In genomic region chr6:103306420-103307249, GRCm38 (mm10) we compare ENCODE assay signal across 8 mouse cellular contexts.
DNase-seq lines count a peak whose midpoint lies in the region; ATAC-seq and TF ChIP-seq lines count a peak whose summit lies in the region.
"Had no signal": no experiment of that assay in that cellular context is flagged by ENCODE, and none has a peak within 500 bp of the region (broad histone marks: within the 10 kb centered on the region; RNA-seq: fewer than 3 reads in every experiment).

No protein-coding gene starts in this region.

- no peak for TF ChIP-seq POLR2A in brain, embryonic 14.5 days (IDR thresholded peaks at IDR 0.05; ENCODE audit: borderline replicate concordance, extremely low read depth, insufficient read depth, insufficient read length, poor library complexity, severe bottlenecking)

- H3K4me2 ChIP-seq in forebrain, embryonic 16.5 days (ENCODE audit: low read length), result no peak overlapping the region
- H3K4me2 ChIP-seq in midbrain, postnatal 0 days (ENCODE audit: low read depth, low read length, poor library complexity, severe bottlenecking), result no peak overlapping the region

- peak; percentile 2 for DNase-seq in lung, postnatal 36 days
- DNase-seq in lung, postnatal 14 days, result no peak
- peak; percentile 92 for DNase-seq in brain, embryonic 14.5 days (ENCODE audit: low read depth)
- DNase-seq in midbrain, postnatal 0 days (ENCODE audit: low spot score), result peak; percentile 91
- DNase-seq in adrenal gland, adult 18-20 months (ENCODE audit: low spot score in 2 of 2), result no peak
- no peak for DNase-seq in gastrocnemius, postnatal 10 days

- 0 out of 2 replicates have a peak overlapping the region, but pooled peaks have one; percentile 22 for H3K9ac ChIP-seq in forebrain, embryonic 16.5 days (replicated peaks; ENCODE audit: low read depth, low read length)
- H3K9ac ChIP-seq in midbrain, postnatal 0 days (replicated peaks; ENCODE audit: low read length, poor library complexity, severe bottlenecking), result no peak overlapping the region

- no peaks in the 10 kb centered on the region for H3K9me3 ChIP-seq in forebrain, embryonic 16.5 days (ENCODE audit: control insufficient read depth, low read length)
- no peaks in the 10 kb centered on the region for H3K9me3 ChIP-seq in midbrain, postnatal 0 days (ENCODE audit: low read length)

- peaks cover 6% of the 10 kb centered on the region; the same call in 1 of the 2 replicates for H3K4me1 ChIP-seq in forebrain, embryonic 16.5 days (replicated peaks; ENCODE audit: control insufficient read depth, insufficient read depth, low read length)
- peaks cover 2% of the 10 kb centered on the region; the same call in 1 of the 2 replicates for H3K4me1 ChIP-seq in midbrain, postnatal 0 days (ENCODE audit: insufficient read depth, low read length)

- no peak overlapping the region for H3K4me3 ChIP-seq in forebrain, embryonic 16.5 days (replicated peaks; ENCODE audit: low read length)
- no peak overlapping the region for H3K4me3 ChIP-seq in midbrain, postnatal 0 days (ENCODE audit: low read depth, low read length)
- H3K4me3 ChIP-seq: myocyte had no signal

- no peaks in the 10 kb centered on the region for H3K27me3 ChIP-seq in forebrain, embryonic 16.5 days (replicated peaks; ENCODE audit: control insufficient read depth, insufficient read depth, low read length)
- no peaks in the 10 kb centered on the region for H3K27me3 ChIP-seq in midbrain, postnatal 0 days (ENCODE audit: insufficient read depth, low read length)

- no peak for TF ChIP-seq CTCF in brain, embryonic 14.5 days (IDR thresholded peaks at IDR 0.05; ENCODE audit: borderline replicate concordance, extremely low read depth, insufficient read depth, insufficient read length)
- TF ChIP-seq CTCF in midbrain, postnatal 0 days (IDR thresholded peaks at IDR 0.05), result peak; percentile 90

- ATAC-seq in forebrain, embryonic 16.5 days, result peak; percentile 82
- ATAC-seq in midbrain, postnatal 0 days (ENCODE audit: low FRiP score), result peak; percentile 75

- 31% methylated on average over 8 of the region's 8 CpGs for WGBS in forebrain, embryonic 16.5 days
- 29% methylated on average over 8 of the region's 8 CpGs for WGBS in midbrain, postnatal 0 days

- H3K36me3 ChIP-seq in forebrain, embryonic 16.5 days (ENCODE audit: control insufficient read depth, insufficient read depth), result no peaks in the 10 kb centered on the region
- H3K36me3 ChIP-seq in midbrain, postnatal 0 days (ENCODE audit: insufficient read depth, low read length), result no peaks in the 10 kb centered on the region

- H3K27ac ChIP-seq in forebrain, embryonic 16.5 days (ENCODE audit: low read length), result peak overlapping the region; percentile 37
- peak overlapping the region; percentile 59 for H3K27ac ChIP-seq in midbrain, postnatal 0 days (ENCODE audit: low read depth, low read length)

Comparison
In these comparisons a context has a peak if more than half of its experiments do, and no peak if none do; other contexts are left out.
1. DNase-seq: peak in lung, postnatal 36 days (single experiment), brain, embryonic 14.5 days (single experiment) and midbrain, postnatal 0 days (single experiment); none in lung, postnatal 14 days (single experiment), adrenal gland, adult 18-20 months (0 of 2) and gastrocnemius, postnatal 10 days (single experiment).